Mouse (Mus musculus): ENCODE results near the gene Pitpnc1. TPM values are rescaled to one million over a fixed set of nuclear protein-coding genes. Genes with fewer than 3 reads are reported as not detected.
A peak's percentile ranks its signal among the peaks of the same experiment; 100 is the strongest.

The Pitpnc1 gene
- total RNA-seq, 2 experiments from 2014 or later, result 51.2 to 54.5 TPM

- intact Hi-C loops (cut with DNase I), result loop anchor here (2.0 to 5.0 kb wide), 4 partner anchors 57 to 255 kb away; no protein-coding TSS in a partner anchor
- DNase-seq (ENCODE audit: low spot score in 2 of 2), result peak; percentile 63 to 69
Observed at GRCm38 (mm10) chr11:107469523-107470371, 752 bp downstream of the Pitpnc1 start.

- peak; percentile 78 for DNase-seq (ENCODE audit: low spot score in 2 of 2)
- intact Hi-C loops (cut with DNase I), result loop anchor here (2.0 to 5.0 kb wide), 4 partner anchors 57 to 254 kb away; no protein-coding TSS in a partner anchor
Observed at GRCm38 (mm10) chr11:107469031-107469522, 1.4 kb downstream of the Pitpnc1 start.

- no peak for DNase-seq (ENCODE audit: low spot score in 2 of 2)
- intact Hi-C loops (cut with DNase I), result loop anchor here (2.0 to 5.0 kb wide), 4 partner anchors 56 to 254 kb away; no protein-coding TSS in a partner anchor
Observed at GRCm38 (mm10) chr11:107468252-107469030, 2.1 kb downstream of the Pitpnc1 start.

- intact Hi-C loops (cut with DNase I), result loop anchor here (5.0 kb wide), 1 partner anchor 54 kb away; no protein-coding TSS in a partner anchor
Observed at GRCm38 (mm10) chr11:107466611-107467391, 3.7 kb downstream of the Pitpnc1 start.

GRCm38 (mm10) chr11:107465969-107466368 is 4.5 kb downstream of the Pitpnc1 start:
- intact Hi-C loops (cut with DNase I), result loop anchor here (5.0 kb wide), 1 partner anchor 54 kb away; no protein-coding TSS in a partner anchor
- DNase-seq (ENCODE audit: low spot score in 2 of 2), result no peak

More at GRCm38 (mm10) chr11:107466611-107467391, 3.7 kb downstream of the Pitpnc1 start:
- DNase-seq (ENCODE audit: low spot score in 2 of 2), result no peak

- no peak for DNase-seq (ENCODE audit: low spot score in 2 of 2)
Observed at GRCm38 (mm10) chr11:107465041-107465440, 5.5 kb downstream of the Pitpnc1 start.

GRCm38 (mm10) chr11:107464141-107464540 is 6.4 kb downstream of the Pitpnc1 start:
- intact Hi-C loops (cut with DNase I), result no loop called here
- DNase-seq (ENCODE audit: low spot score in 2 of 2), result no peak

More at GRCm38 (mm10) chr11:107465041-107465440, 5.5 kb downstream of the Pitpnc1 start:
- intact Hi-C loops (cut with DNase I), result loop anchor here (5.0 kb wide), 1 partner anchor 53 kb away; no protein-coding TSS in a partner anchor

GRCm38 (mm10) chr11:107463251-107463681 is 7.2 kb downstream of the Pitpnc1 start:
- DNase-seq (ENCODE audit: low spot score in 2 of 2), result no peak
- intact Hi-C loops (cut with DNase I), result no loop called here

- intact Hi-C loops (cut with DNase I), result no loop called here
- DNase-seq (ENCODE audit: low spot score in 2 of 2), result no peak
Observed at GRCm38 (mm10) chr11:107462478-107462877, 8.0 kb downstream of the Pitpnc1 start.

- no peak for DNase-seq (ENCODE audit: low spot score in 2 of 2)
- intact Hi-C loops (cut with DNase I), result no loop called here
Observed at GRCm38 (mm10) chr11:107459828-107460227, 10.7 kb downstream of the Pitpnc1 start.

- intact Hi-C loops (cut with DNase I), result no loop called here
- DNase-seq (ENCODE audit: low spot score in 2 of 2), result no peak
Observed at GRCm38 (mm10) chr11:107458986-107459385, 11.5 kb downstream of the Pitpnc1 start.

- intact Hi-C loops (cut with DNase I), result no loop called here
- DNase-seq (ENCODE audit: low spot score in 2 of 2), result no peak
Observed at GRCm38 (mm10) chr11:107458286-107458685, 12.2 kb downstream of the Pitpnc1 start.

GRCm38 (mm10) chr11:107457282-107457681 is 13.2 kb downstream of the Pitpnc1 start:
- no peak for DNase-seq (ENCODE audit: low spot score in 2 of 2)
- intact Hi-C loops (cut with DNase I), result no loop called here

GRCm38 (mm10) chr11:107454546-107455462 is 15.7 kb downstream of the Pitpnc1 start:
- no peak for DNase-seq (ENCODE audit: low spot score in 2 of 2)
- intact Hi-C loops (cut with DNase I), result no loop called here

GRCm38 (mm10) chr11:107452053-107452452 is 18.4 kb downstream of the Pitpnc1 start:
- no peak for DNase-seq (ENCODE audit: low spot score in 2 of 2)
- intact Hi-C loops (cut with DNase I), result no loop called here

- intact Hi-C loops (cut with DNase I), result no loop called here
- no peak for DNase-seq (ENCODE audit: low spot score in 2 of 2)
Observed at GRCm38 (mm10) chr11:107451106-107451505, 19.4 kb downstream of the Pitpnc1 start.

GRCm38 (mm10) chr11:107450097-107450496 is 20.4 kb downstream of the Pitpnc1 start:
- intact Hi-C loops (cut with DNase I), result no loop called here

More at GRCm38 (mm10) chr11:107450097-107450496, 20.4 kb downstream of the Pitpnc1 start:
- no peak for DNase-seq (ENCODE audit: low spot score in 2 of 2)

Data from left cerebral cortex, postnatal 36 days (tissue).